Mouse (Mus musculus): Measurements from ENCODE around the gene Entpd1. TPM values are rescaled to one million over a fixed set of nuclear protein-coding genes. Genes with fewer than 3 reads are reported as not detected.

Entpd1 gene
- polyA plus RNA-seq, 1 experiment from 2014 or later, result 7.2 TPM

GRCm38 (mm10) chr19:40633144-40633543, 21.0 kb downstream of the Entpd1 start:
- Histone ChIP-seq H3K27ac (ENCODE audit: low read depth, low read length) (no peak overlapping the region), H3K27me3 (ENCODE audit: control insufficient read depth, insufficient read depth, low read length) (no peaks in the 10 kb centered on the region), H3K4me3 (ENCODE audit: low read depth, low read length) (no peak overlapping the region), H3K9me3 (ENCODE audit: control insufficient read depth, low read length) (no peaks in the 10 kb centered on the region), H3K4me2 (no peak overlapping the region), H3K36me3 (ENCODE audit: control insufficient read depth, insufficient read depth, low read length) (no peaks in the 10 kb centered on the region), H3K4me1 (ENCODE audit: control insufficient read depth, insufficient read depth, low read length) (no peaks in the 10 kb centered on the region), H3K9ac (ENCODE audit: low read length) (no peak overlapping the region)
- 56% methylated on average over 1 of the region's 1 CpGs for WGBS
- DNase-seq (ENCODE audit: low spot score, missing footprints) (no peak), ATAC-seq (ENCODE audit: low FRiP score) (no peak)

GRCm38 (mm10) chr19:40637091-40637490, 24.9 kb downstream of the Entpd1 start:
- H3K4me2 ChIP-seq, result no peak overlapping the region
- H3K36me3 ChIP-seq (ENCODE audit: control insufficient read depth, insufficient read depth, low read length), result no peaks in the 10 kb centered on the region
- 55% methylated on average over 4 of the region's 4 CpGs for WGBS
- no peak overlapping the region for H3K27ac ChIP-seq (ENCODE audit: low read depth, low read length)
- H3K9ac ChIP-seq (ENCODE audit: low read length), result no peak overlapping the region
- ATAC-seq (ENCODE audit: low FRiP score) (no peak), DNase-seq (ENCODE audit: low spot score, missing footprints) (no peak)
- no peak overlapping the region for H3K4me3 ChIP-seq (ENCODE audit: low read depth, low read length)
- H3K9me3 ChIP-seq (ENCODE audit: control insufficient read depth, low read length), result no peaks in the 10 kb centered on the region
- no peaks in the 10 kb centered on the region for H3K4me1 ChIP-seq (ENCODE audit: control insufficient read depth, insufficient read depth, low read length)
- no peaks in the 10 kb centered on the region for H3K27me3 ChIP-seq (ENCODE audit: control insufficient read depth, insufficient read depth, low read length)

GRCm38 (mm10) chr19:40637601-40638000, 25.4 kb downstream of the Entpd1 start:
- Histone ChIP-seq H3K4me1 (ENCODE audit: control insufficient read depth, insufficient read depth, low read length) (no peaks in the 10 kb centered on the region), H3K4me3 (ENCODE audit: low read depth, low read length) (no peak overlapping the region), H3K9ac (ENCODE audit: low read length) (no peak overlapping the region), H3K4me2 (no peak overlapping the region), H3K27me3 (ENCODE audit: control insufficient read depth, insufficient read depth, low read length) (no peaks in the 10 kb centered on the region), H3K36me3 (ENCODE audit: control insufficient read depth, insufficient read depth, low read length) (no peaks in the 10 kb centered on the region), H3K9me3 (ENCODE audit: control insufficient read depth, low read length) (no peaks in the 10 kb centered on the region), H3K27ac (ENCODE audit: low read depth, low read length) (no peak overlapping the region)
- WGBS, result 83% methylated on average over 7 of the region's 7 CpGs
- ATAC-seq (ENCODE audit: low FRiP score), result no peak
- DNase-seq (ENCODE audit: low spot score, missing footprints), result no peak

- WGBS, result 92% methylated on average over 5 of the region's 5 CpGs
- Histone ChIP-seq H3K27ac (ENCODE audit: low read depth, low read length) (no peak overlapping the region), H3K4me2 (no peak overlapping the region), H3K36me3 (ENCODE audit: control insufficient read depth, insufficient read depth, low read length) (no peaks in the 10 kb centered on the region), H3K9ac (ENCODE audit: low read length) (no peak overlapping the region), H3K27me3 (ENCODE audit: control insufficient read depth, insufficient read depth, low read length) (no peaks in the 10 kb centered on the region), H3K9me3 (ENCODE audit: control insufficient read depth, low read length) (no peaks in the 10 kb centered on the region), H3K4me1 (ENCODE audit: control insufficient read depth, insufficient read depth, low read length) (no peaks in the 10 kb centered on the region), H3K4me3 (ENCODE audit: low read depth, low read length) (no peak overlapping the region)
- DNase-seq (ENCODE audit: low spot score, missing footprints) (no peak), ATAC-seq (ENCODE audit: low FRiP score) (no peak)
These were observed 26.4 kb downstream of the Entpd1 start for GRCm38 (mm10) chr19:40638582-40638981.

GRCm38 (mm10) chr19:40639729-40640304, 27.7 kb downstream of the Entpd1 start:
- no peaks in the 10 kb centered on the region for H3K9me3 ChIP-seq (ENCODE audit: control insufficient read depth, low read length)
- H3K9ac ChIP-seq (ENCODE audit: low read length), result no peak overlapping the region
- no peak overlapping the region for H3K4me3 ChIP-seq (ENCODE audit: low read depth, low read length)
- no peaks in the 10 kb centered on the region for H3K27me3 ChIP-seq (ENCODE audit: control insufficient read depth, insufficient read depth, low read length)
- no peak overlapping the region for H3K27ac ChIP-seq (ENCODE audit: low read depth, low read length)
- ATAC-seq (ENCODE audit: low FRiP score) (no peak), DNase-seq (ENCODE audit: low spot score, missing footprints) (no peak)
- H3K4me2 ChIP-seq, result no peak overlapping the region
- H3K36me3 ChIP-seq (ENCODE audit: control insufficient read depth, insufficient read depth, low read length), result no peaks in the 10 kb centered on the region
- WGBS, result 86% methylated on average over 11 of the region's 11 CpGs
- H3K4me1 ChIP-seq (ENCODE audit: control insufficient read depth, insufficient read depth, low read length), result no peaks in the 10 kb centered on the region

- H3K4me2 ChIP-seq, result no peak overlapping the region
- no peak for ATAC-seq (ENCODE audit: low FRiP score)
- no peak overlapping the region for H3K4me3 ChIP-seq (ENCODE audit: low read depth, low read length)
- H3K27ac ChIP-seq (ENCODE audit: low read depth, low read length), result no peak overlapping the region
- 89% methylated on average over 2 of the region's 2 CpGs for WGBS
- no peaks in the 10 kb centered on the region for H3K4me1 ChIP-seq (ENCODE audit: control insufficient read depth, insufficient read depth, low read length)
- H3K9ac ChIP-seq (ENCODE audit: low read length), result no peak overlapping the region
- no peaks in the 10 kb centered on the region for H3K9me3 ChIP-seq (ENCODE audit: control insufficient read depth, low read length)
- no peaks in the 10 kb centered on the region for H3K27me3 ChIP-seq (ENCODE audit: control insufficient read depth, insufficient read depth, low read length)
- no peaks in the 10 kb centered on the region for H3K36me3 ChIP-seq (ENCODE audit: control insufficient read depth, insufficient read depth, low read length)
- DNase-seq (ENCODE audit: low spot score, missing footprints), result no peak
These were observed 28.6 kb downstream of the Entpd1 start for GRCm38 (mm10) chr19:40640799-40641198.

GRCm38 (mm10) chr19:40643846-40644245, 31.7 kb downstream of the Entpd1 start:
- WGBS, result 95% methylated on average over 1 of the region's 1 CpGs
- Histone ChIP-seq H3K9me3 (ENCODE audit: control insufficient read depth, low read length) (no peaks in the 10 kb centered on the region), H3K36me3 (ENCODE audit: control insufficient read depth, insufficient read depth, low read length) (no peaks in the 10 kb centered on the region), H3K9ac (ENCODE audit: low read length) (no peak overlapping the region), H3K4me1 (ENCODE audit: control insufficient read depth, insufficient read depth, low read length) (no peaks in the 10 kb centered on the region), H3K27me3 (ENCODE audit: control insufficient read depth, insufficient read depth, low read length) (no peaks in the 10 kb centered on the region), H3K4me2 (no peak overlapping the region), H3K4me3 (ENCODE audit: low read depth, low read length) (no peak overlapping the region), H3K27ac (ENCODE audit: low read depth, low read length) (no peak overlapping the region)
- DNase-seq (ENCODE audit: low spot score, missing footprints) (no peak), ATAC-seq (ENCODE audit: low FRiP score) (no peak)

GRCm38 (mm10) chr19:40646379-40646778, 34.2 kb downstream of the Entpd1 start:
- DNase-seq (ENCODE audit: low spot score, missing footprints) (no peak), ATAC-seq (ENCODE audit: low FRiP score) (no peak)
- Histone ChIP-seq H3K27me3 (ENCODE audit: control insufficient read depth, insufficient read depth, low read length) (no peaks in the 10 kb centered on the region), H3K9ac (ENCODE audit: low read length) (no peak overlapping the region), H3K9me3 (ENCODE audit: control insufficient read depth, low read length) (no peaks in the 10 kb centered on the region), H3K4me3 (ENCODE audit: low read depth, low read length) (no peak overlapping the region), H3K4me1 (ENCODE audit: control insufficient read depth, insufficient read depth, low read length) (no peaks in the 10 kb centered on the region), H3K4me2 (no peak overlapping the region), H3K27ac (ENCODE audit: low read depth, low read length) (no peak overlapping the region), H3K36me3 (ENCODE audit: control insufficient read depth, insufficient read depth, low read length) (no peaks in the 10 kb centered on the region)
- WGBS, result 81% methylated on average over 6 of the region's 6 CpGs

GRCm38 (mm10) chr19:40647319-40648158, 35.4 kb downstream of the Entpd1 start:
- no peaks in the 10 kb centered on the region for H3K4me1 ChIP-seq (ENCODE audit: control insufficient read depth, insufficient read depth, low read length)
- ATAC-seq (ENCODE audit: low FRiP score), result no peak
- H3K9ac ChIP-seq (ENCODE audit: low read length), result no peak overlapping the region
- H3K27ac ChIP-seq (ENCODE audit: low read depth, low read length), result no peak overlapping the region
- H3K36me3 ChIP-seq (ENCODE audit: control insufficient read depth, insufficient read depth, low read length), result no peaks in the 10 kb centered on the region
- H3K4me3 ChIP-seq (ENCODE audit: low read depth, low read length), result no peak overlapping the region
- 71% methylated on average over 9 of the region's 9 CpGs for WGBS
- H3K27me3 ChIP-seq (ENCODE audit: control insufficient read depth, insufficient read depth, low read length), result no peaks in the 10 kb centered on the region
- H3K4me2 ChIP-seq, result no peak overlapping the region
- DNase-seq (ENCODE audit: low spot score, missing footprints), result no peak
- no peaks in the 10 kb centered on the region for H3K9me3 ChIP-seq (ENCODE audit: control insufficient read depth, low read length)

Measured in midbrain, embryonic 11.5 days (tissue).